Mouse (Mus musculus) testis, adult 2 months (tissue): Measurements from ENCODE around the gene Caskin2.

Source experiments
- CTCF ChIP-seq: fragments of 200-500 bp; IDR thresholded peaks from 2 replicates; pipeline ENCODE4 v1.5.1; 2012; ENCODE audit warnings: low read depth, mild to moderate bottlenecking, inconsistent platforms, low read length, moderate library complexity; ENCODE audit not compliant: control insufficient read depth, insufficient read depth, insufficient replicate concordance
- POLR2A ChIP-seq: fragments of 200-500 bp; IDR thresholded peaks from 2 replicates; pipeline ENCODE4 v1.6.1; 2012; ENCODE audit warnings: low read depth, mild to moderate bottlenecking, inconsistent platforms, low read length, moderate library complexity; ENCODE audit not compliant: control insufficient read depth

DNA sequence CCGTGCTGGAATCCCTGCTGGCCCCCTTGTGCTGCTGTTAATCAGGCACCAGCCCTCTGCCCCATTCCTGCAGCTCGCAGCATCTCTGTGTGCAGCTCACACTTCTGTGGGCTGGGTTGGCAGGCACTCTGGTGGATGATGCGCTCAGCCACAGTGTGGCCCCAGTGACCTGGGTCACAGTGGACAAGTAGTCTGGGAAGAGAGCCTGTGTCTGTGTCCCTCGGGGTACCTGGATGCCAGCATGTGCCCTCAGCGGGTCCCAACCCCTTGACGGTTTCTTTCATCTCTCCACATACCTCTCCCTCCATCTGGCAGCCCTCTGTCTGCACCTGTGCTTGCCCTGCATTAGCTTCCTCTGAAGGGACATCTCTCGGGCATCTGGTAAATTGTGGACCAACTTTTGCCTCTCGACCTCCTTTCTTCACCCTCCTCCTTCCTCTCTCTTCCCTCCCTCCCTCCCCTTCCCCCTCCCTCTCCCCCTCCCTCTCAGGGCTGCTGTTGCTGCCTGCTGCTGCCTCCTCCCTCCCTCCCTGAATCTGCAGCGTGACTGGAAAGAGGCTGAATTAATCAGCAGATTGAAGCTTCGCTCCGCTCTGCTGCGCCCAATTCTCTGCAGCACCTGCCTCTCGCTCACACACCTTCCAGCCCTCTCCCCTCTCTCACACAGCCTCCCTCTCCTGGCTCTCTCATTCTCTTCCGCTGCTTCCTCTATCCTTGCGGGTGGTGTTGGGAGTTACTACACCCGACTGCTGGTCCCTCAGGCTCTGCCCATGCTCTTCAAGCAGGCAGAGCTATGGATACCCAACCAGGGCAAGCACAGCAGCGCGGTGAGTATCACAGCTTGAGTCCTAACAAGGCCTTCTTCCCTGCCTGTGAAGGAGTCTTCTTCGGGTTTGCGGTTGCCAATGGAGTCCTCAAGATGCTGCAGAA lies 33.0 kb downstream of the Caskin2 start:
- TF ChIP-seq CTCF (no peak), POLR2A (no peak)
